Mouse (Mus musculus) liver, embryonic 13.5 days (tissue): ENCODE measurements around the gene Fnbp1l. TPM values are rescaled to one million over a fixed set of nuclear protein-coding genes. Genes with fewer than 3 reads are reported as not detected.

Experiments
- ATAC-seq: fragments of 200-750 bp; cut with Nextera tagmentation; 2 replicates; pipeline ENCODE4 v1.8.0; 2017; ENCODE audit warnings: low read depth, mild to moderate bottlenecking, moderate number of reproducible peaks, moderate library complexity
- DNase-seq: peaks from one replicate; pipeline ENCODE4 v3.0.0; 2022
- H3K27ac ChIP-seq: fragments of 300-500 bp; sonication (generic); 2 replicates; pipeline ENCODE4 v1.5.1; 2015; ENCODE audit warnings: moderate library complexity, mild to moderate bottlenecking, inconsistent platforms
- H3K27me3 ChIP-seq: fragments of 300-500 bp; sonication (generic); 2 replicates; pipeline ENCODE4 v1.6.1; 2015; ENCODE audit warnings: mild to moderate bottlenecking, inconsistent platforms
- H3K36me3 ChIP-seq: fragments of 300-500 bp; sonication (generic); 2 replicates; pipeline ENCODE4 v1.6.1; 2015; ENCODE audit warnings: mild to moderate bottlenecking, inconsistent platforms
- H3K4me1 ChIP-seq: fragments of 300-500 bp; sonication (generic); replicated peaks from 2 replicates; pipeline ENCODE4 v1.6.1; 2015; ENCODE audit warnings: inconsistent platforms
- H3K4me2 ChIP-seq: fragments of 300-500 bp; sonication (generic); 2 replicates; pipeline ENCODE4 v1.6.1; 2015; ENCODE audit warnings: inconsistent platforms, mild to moderate bottlenecking, moderate library complexity
- H3K4me3 ChIP-seq: fragments of 300-500 bp; sonication (generic); replicated peaks from 2 replicates; pipeline ENCODE4 v1.5.1; 2015; ENCODE audit warnings: mild to moderate bottlenecking, inconsistent platforms
- H3K9ac ChIP-seq: fragments of 300-500 bp; sonication (generic); 2 replicates; pipeline ENCODE4 v1.6.1; 2015; ENCODE audit warnings: mild to moderate bottlenecking, inconsistent platforms
- H3K9me3 ChIP-seq: fragments of 300-500 bp; sonication (generic); replicated peaks from 2 replicates; pipeline ENCODE4 v1.6.1; 2016; ENCODE audit warnings: inconsistent platforms
- WGBS: fragments of 180-500 bp; shearing (Covaris S2); methylation state at CpG from one replicate; pipeline ENCODE4 v1.1.7; 2015; ENCODE audit not compliant: insufficient replicate concordance; 5-methylcytosine and 5-hydroxymethylcytosine counted together
- polyA plus RNA-seq: library from polyadenylated mRNA; unstranded; fragments of >200 nt; fragmentation: Nextera tagmentation; extraction: Ambion mirVana; gene quantifications from 2 replicates; pipeline ENCODE4 v1.2.1, GENCODE M21; 2015

The Fnbp1l gene
- polyA plus RNA-seq, 1 experiment from 2014 or later = 4.3 TPM

GRCm38 (mm10) chr3:122602370-122602769, 17.1 kb downstream of the Fnbp1l start:
- H3K27me3 ChIP-seq = no peaks in the 10 kb centered on the region
- no peaks in the 10 kb centered on the region for H3K9me3 ChIP-seq
- peaks cover 4% of the 10 kb centered on the region; the same call in 1 of the 2 replicates for H3K4me1 ChIP-seq
- H3K4me3 ChIP-seq = no peak overlapping the region
- no peak overlapping the region for H3K27ac ChIP-seq
- no peaks in the 10 kb centered on the region for H3K36me3 ChIP-seq
- ATAC-seq (no peak), DNase-seq (no peak)
- no peak overlapping the region for H3K4me2 ChIP-seq
- 69% methylated on average over 1 of the region's 1 CpGs for WGBS
- no peak overlapping the region for H3K9ac ChIP-seq

- no peak for DNase-seq
- no peak overlapping the region for H3K9ac ChIP-seq
- H3K4me2 ChIP-seq = no peak overlapping the region
- ATAC-seq = no peak
- H3K4me3 ChIP-seq = no peak overlapping the region
- no peak overlapping the region for H3K27ac ChIP-seq
- H3K36me3 ChIP-seq = no peaks in the 10 kb centered on the region
- 69% methylated on average over 4 of the region's 4 CpGs for WGBS
- no peaks in the 10 kb centered on the region for H3K4me1 ChIP-seq
- no peaks in the 10 kb centered on the region for H3K9me3 ChIP-seq
- no peaks in the 10 kb centered on the region for H3K27me3 ChIP-seq
Measured at GRCm38 (mm10) chr3:122599291-122599690, 20.2 kb downstream of the Fnbp1l start.

DNA sequence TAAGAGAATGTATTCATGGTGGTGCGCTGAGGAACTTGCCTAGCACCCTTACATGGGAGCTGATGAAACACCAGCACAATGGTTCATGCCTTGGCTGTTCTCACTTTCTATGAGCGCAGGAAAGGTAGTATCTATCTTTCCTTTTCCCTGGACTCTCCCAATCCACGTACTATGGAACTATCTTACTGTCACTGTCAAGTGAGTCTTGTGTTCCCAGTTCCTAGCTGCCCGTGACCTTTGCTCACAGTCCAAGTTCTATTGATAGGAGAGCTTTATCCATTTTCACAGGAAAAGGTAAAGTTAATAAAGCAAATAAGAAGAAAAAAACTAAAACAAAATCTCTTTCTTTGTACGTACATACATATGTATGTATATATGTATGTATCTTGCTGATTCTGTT, 28.7 kb downstream of the Fnbp1l start:
- H3K36me3 ChIP-seq = no peaks in the 10 kb centered on the region
- H3K9ac ChIP-seq = no peak overlapping the region
- DNase-seq = no peak
- no peak for ATAC-seq
- H3K27ac ChIP-seq = no peak overlapping the region; the same call in 1 of the 2 replicates
- 75% methylated on average over 5 of the region's 5 CpGs for WGBS
- no peak overlapping the region for H3K4me3 ChIP-seq
- H3K9me3 ChIP-seq = no peaks in the 10 kb centered on the region
- H3K27me3 ChIP-seq = no peaks in the 10 kb centered on the region
- no peak overlapping the region for H3K4me2 ChIP-seq
- peaks cover 13% of the 10 kb centered on the region for H3K4me1 ChIP-seq

- DNase-seq (no peak), ATAC-seq (no peak)
- 38% methylated on average over 4 of the region's 4 CpGs for WGBS
- Histone ChIP-seq H3K9me3 (no peaks in the 10 kb centered on the region), H3K4me1 (peaks cover 13% of the 10 kb centered on the region), H3K4me2 (no peak overlapping the region), H3K4me3 (no peak overlapping the region), H3K27ac (no peak overlapping the region; the same call in 1 of the 2 replicates), H3K36me3 (no peaks in the 10 kb centered on the region), H3K27me3 (no peaks in the 10 kb centered on the region), H3K9ac (no peak overlapping the region)
Measured at GRCm38 (mm10) chr3:122590346-122590745, 29.2 kb downstream of the Fnbp1l start.

DNA sequence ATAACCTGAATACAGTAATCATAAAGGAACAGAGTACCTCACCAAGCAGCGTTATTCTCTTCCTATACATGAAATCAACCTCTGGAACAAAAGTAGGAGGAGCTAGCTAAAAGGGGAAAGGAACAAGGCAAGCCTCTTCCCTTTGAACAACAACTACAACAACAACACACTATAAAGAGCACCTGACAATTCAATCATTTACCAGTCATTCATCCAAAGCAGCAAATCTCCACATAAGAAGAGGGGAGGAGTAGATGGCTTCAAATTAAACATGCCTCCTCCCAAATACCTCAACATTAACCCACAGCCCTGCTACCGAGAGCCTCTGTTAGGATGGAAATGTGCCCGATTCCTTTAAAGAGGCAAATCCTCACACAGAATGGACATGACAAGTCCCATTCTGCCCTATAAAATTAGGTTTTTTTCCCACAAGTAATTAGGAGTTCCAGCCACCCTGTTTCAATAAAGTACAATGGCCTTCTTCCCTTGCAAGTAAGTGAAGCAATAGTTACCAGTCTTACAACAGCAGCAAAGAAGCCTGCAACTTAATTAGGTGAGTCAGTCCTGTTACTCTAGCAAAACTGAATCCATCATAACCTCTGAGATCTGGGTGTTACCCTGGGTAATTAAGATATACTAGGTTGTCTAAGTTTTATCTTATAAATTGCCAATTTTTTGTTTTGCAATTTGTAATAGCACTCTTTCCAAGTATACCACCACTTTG, 32.4 kb downstream of the Fnbp1l start:
- 75% methylated on average over 3 of the region's 3 CpGs for WGBS
- no peaks in the 10 kb centered on the region for H3K9me3 ChIP-seq
- H3K27me3 ChIP-seq = no peaks in the 10 kb centered on the region
- H3K4me2 ChIP-seq = no peak overlapping the region
- no peaks in the 10 kb centered on the region for H3K36me3 ChIP-seq
- no peak overlapping the region for H3K4me3 ChIP-seq
- peaks cover 13% of the 10 kb centered on the region for H3K4me1 ChIP-seq
- H3K27ac ChIP-seq = no peak overlapping the region
- DNase-seq (no peak), ATAC-seq (no peak)
- H3K9ac ChIP-seq = no peak overlapping the region

DNA sequence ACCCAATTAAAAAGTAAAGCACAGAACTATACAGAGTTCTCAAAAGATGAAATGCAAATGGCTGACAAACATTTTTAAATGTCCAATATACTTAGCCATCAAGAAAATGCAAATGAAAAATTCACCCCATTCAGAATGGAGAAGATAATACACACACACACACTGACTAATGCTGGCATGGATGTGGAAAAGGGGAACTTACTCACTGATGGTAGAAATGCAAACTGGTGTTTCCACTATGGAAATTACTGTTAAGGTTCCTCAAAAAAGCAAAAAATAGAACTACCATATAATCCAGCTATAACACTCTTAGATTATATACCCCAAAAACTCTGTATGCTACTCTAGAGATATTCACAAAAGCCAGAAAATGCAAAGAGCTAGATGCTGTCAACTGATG, 42.2 kb downstream of the Fnbp1l start:
- Histone ChIP-seq H3K27me3 (no peaks in the 10 kb centered on the region), H3K27ac (no peak overlapping the region), H3K4me2 (no peak overlapping the region), H3K9me3 (no peaks in the 10 kb centered on the region), H3K36me3 (no peaks in the 10 kb centered on the region), H3K4me3 (no peak overlapping the region), H3K4me1 (no peaks in the 10 kb centered on the region; the same call in 1 of the 2 replicates), H3K9ac (no peak overlapping the region)
- ATAC-seq (no peak), DNase-seq (no peak)

DNA sequence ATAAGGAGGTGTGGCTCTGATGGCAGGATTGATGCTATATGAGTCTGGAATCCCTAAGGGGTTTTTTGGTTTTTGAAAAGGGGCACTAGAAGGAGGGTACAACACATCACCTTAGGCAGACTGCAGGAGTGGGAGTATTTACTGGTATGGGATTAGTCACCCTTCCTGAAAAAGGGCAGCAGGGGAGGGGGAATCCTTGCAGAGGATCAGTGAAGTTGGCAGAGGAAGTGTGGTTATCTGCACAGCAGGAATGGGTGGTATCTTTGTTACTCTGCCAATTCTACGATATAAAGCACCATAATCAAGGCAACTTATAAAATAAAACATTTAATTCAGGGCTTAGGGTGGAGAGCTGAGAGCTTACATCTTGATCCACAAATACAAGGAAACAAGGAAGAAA, 44.6 kb downstream of the Fnbp1l start:
- H3K27me3 ChIP-seq = no peaks in the 10 kb centered on the region
- H3K4me3 ChIP-seq = no peak overlapping the region
- WGBS = 39% methylated on average over 1 of the region's 1 CpGs
- no peak for ATAC-seq
- no peak overlapping the region for H3K27ac ChIP-seq
- DNase-seq = no peak
- no peak overlapping the region for H3K4me2 ChIP-seq
- no peak overlapping the region for H3K9ac ChIP-seq
- H3K9me3 ChIP-seq = no peaks in the 10 kb centered on the region
- no peaks in the 10 kb centered on the region for H3K36me3 ChIP-seq
- no peaks in the 10 kb centered on the region; the same call in 1 of the 2 replicates for H3K4me1 ChIP-seq

DNA sequence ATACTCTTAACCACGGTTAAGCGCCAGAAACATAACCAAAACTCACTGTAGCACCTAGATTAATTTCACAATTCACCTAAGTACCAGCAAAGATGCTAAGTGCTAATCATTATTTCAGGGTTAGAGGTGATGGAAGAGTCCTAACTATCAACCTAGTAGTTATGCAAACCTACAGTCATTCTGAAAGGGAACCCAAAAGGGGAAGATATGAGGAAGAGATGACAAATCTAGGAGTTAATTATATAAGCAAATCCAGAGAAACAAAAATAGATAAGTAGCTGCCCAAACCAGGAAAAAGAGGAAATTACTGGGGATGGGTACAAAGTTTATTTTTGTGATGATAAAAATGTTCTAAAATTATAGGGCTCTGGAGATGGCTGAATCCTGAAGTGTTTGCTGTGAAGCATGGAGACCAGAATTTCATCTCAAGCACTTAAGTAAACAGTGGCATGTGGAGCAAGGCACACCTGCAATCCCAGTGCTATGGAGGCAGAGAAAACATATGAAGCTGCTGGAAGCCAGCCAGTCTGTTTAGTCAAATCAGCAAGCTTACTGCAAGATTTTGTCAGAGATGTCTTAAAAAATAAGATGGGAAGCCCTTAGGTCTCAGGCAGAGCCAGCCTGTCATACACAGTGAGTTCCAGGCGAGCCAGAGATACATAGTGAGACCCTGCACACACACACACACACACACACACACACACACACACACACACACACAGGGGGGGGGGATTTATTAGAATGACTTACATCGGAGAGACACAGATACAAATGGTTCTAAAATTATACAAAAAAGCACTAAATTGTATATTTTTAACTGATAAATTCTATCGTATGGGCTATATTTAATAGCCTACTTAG, 45.9 kb downstream of the Fnbp1l start:
- Histone ChIP-seq H3K9me3 (no peaks in the 10 kb centered on the region), H3K27ac (no peak overlapping the region), H3K9ac (no peak overlapping the region), H3K27me3 (no peaks in the 10 kb centered on the region), H3K4me2 (no peak overlapping the region), H3K4me3 (no peak overlapping the region), H3K4me1 (no peaks in the 10 kb centered on the region; the same call in 1 of the 2 replicates), H3K36me3 (no peaks in the 10 kb centered on the region)
- 77% methylated on average over 5 of the region's 5 CpGs for WGBS
- DNase-seq = no peak
- ATAC-seq = no peak

GRCm38 (mm10) chr3:122566549-122566948, 53.0 kb downstream of the Fnbp1l start:
- 25% methylated on average over 4 of the region's 4 CpGs for WGBS
- no peaks in the 10 kb centered on the region for H3K4me1 ChIP-seq
- H3K9me3 ChIP-seq = no peaks in the 10 kb centered on the region
- peaks cover 2% of the 10 kb centered on the region; the same call in 1 of the 2 replicates for H3K36me3 ChIP-seq
- DNase-seq (no peak), ATAC-seq (no peak)
- H3K9ac ChIP-seq = no peak overlapping the region
- no peak overlapping the region for H3K4me3 ChIP-seq
- no peak overlapping the region for H3K27ac ChIP-seq
- no peak overlapping the region for H3K4me2 ChIP-seq
- H3K27me3 ChIP-seq = no peaks in the 10 kb centered on the region

DNA sequence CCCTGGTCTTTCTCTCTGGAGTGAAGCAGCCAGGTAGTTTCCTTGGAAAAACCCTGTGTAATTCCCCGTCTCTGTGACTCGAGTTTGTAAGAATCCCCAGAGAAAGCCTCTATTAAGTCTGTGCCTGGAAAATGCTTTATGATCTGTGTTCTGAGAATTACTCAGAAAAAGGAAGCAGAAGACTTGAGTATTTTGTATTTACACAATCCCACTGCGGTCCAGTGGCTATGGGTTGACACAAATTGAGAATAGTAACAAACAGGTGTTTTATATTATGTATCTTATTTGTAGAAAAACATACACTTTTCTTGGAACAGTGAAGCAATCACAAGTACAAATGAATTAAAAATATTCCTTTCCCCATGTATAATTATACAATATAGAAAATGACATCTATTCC, 53.4 kb downstream of the Fnbp1l start:
- no peak overlapping the region for H3K4me2 ChIP-seq
- ATAC-seq (no peak), DNase-seq (no peak)
- no peak overlapping the region for H3K4me3 ChIP-seq
- 64% methylated on average over 3 of the region's 3 CpGs for WGBS
- no peak overlapping the region for H3K27ac ChIP-seq
- no peak overlapping the region for H3K9ac ChIP-seq
- H3K4me1 ChIP-seq = no peaks in the 10 kb centered on the region
- H3K27me3 ChIP-seq = no peaks in the 10 kb centered on the region
- no peaks in the 10 kb centered on the region for H3K9me3 ChIP-seq
- peaks cover 5% of the 10 kb centered on the region; the same call in 1 of the 2 replicates for H3K36me3 ChIP-seq

- DNase-seq (no peak), ATAC-seq (no peak)
- no peaks in the 10 kb centered on the region for H3K27me3 ChIP-seq
- H3K36me3 ChIP-seq = peaks cover 5% of the 10 kb centered on the region; the same call in 1 of the 2 replicates
- no peak overlapping the region for H3K9ac ChIP-seq
- no peaks in the 10 kb centered on the region for H3K9me3 ChIP-seq
- 35% methylated on average over 7 of the region's 7 CpGs for WGBS
- no peak overlapping the region for H3K4me2 ChIP-seq
- no peak overlapping the region for H3K4me3 ChIP-seq
- no peaks in the 10 kb centered on the region for H3K4me1 ChIP-seq
- no peak overlapping the region for H3K27ac ChIP-seq
Measured at GRCm38 (mm10) chr3:122565285-122565684, 54.2 kb downstream of the Fnbp1l start.
